Mouse (Mus musculus) myocyte (in vitro differentiated cells): ENCODE results near the gene Arhgap8.

Experiments used
- CEBPB ChIP-seq: IDR thresholded peaks from 2 replicates; pipeline ENCODE4 v1.6.1; 2011; ENCODE audit warnings: mild to moderate bottlenecking, moderate library complexity; ENCODE audit not compliant: poor library complexity, insufficient read depth, severe bottlenecking
- E2F4 ChIP-seq: IDR thresholded peaks from one replicate; pipeline ENCODE4 v1.6.1; 2011; ENCODE audit warnings: mild to moderate bottlenecking, control low read depth, moderate library complexity; ENCODE audit not compliant: insufficient read depth
- MAX ChIP-seq: IDR thresholded peaks from one replicate; pipeline ENCODE4 v1.6.1; 2011; ENCODE audit warnings: low read depth, mild to moderate bottlenecking, control low read depth
- MYOD1 ChIP-seq, 3 experiments: IDR thresholded peaks; one replicate each; pipeline ENCODE4 v1.6.1; 2011; ENCODE audit warnings: control low read depth in 2 of 3, low read depth in 2 of 3, mild to moderate bottlenecking in 2 of 3, moderate library complexity in 1 of 3; ENCODE audit not compliant: insufficient read length in 2 of 3, control insufficient read depth in 1 of 3
- MYOG ChIP-seq, 3 experiments: IDR thresholded peaks; one replicate each; pipeline ENCODE4 v1.6.1; 2011; ENCODE audit warnings: control low read depth in 2 of 3, low read depth in 2 of 3, mild to moderate bottlenecking in 2 of 3; ENCODE audit not compliant: insufficient read length in 2 of 3, control insufficient read depth in 1 of 3, insufficient read depth in 1 of 3
- POLR2A ChIP-seq: IDR thresholded peaks from one replicate; pipeline ENCODE4 v1.6.1; 2011; ENCODE audit warnings: low read depth, mild to moderate bottlenecking, control low read depth, moderate library complexity; ENCODE audit not compliant: insufficient read length
- POLR2AphosphoS2 ChIP-seq: IDR thresholded peaks from one replicate; pipeline ENCODE4 v1.6.1; 2011; ENCODE audit warnings: low read depth, control low read depth; ENCODE audit not compliant: insufficient read length
- REST ChIP-seq: IDR thresholded peaks from one replicate; pipeline ENCODE4 v1.6.1; 2011; ENCODE audit warnings: mild to moderate bottlenecking, control low read depth, moderate library complexity; ENCODE audit not compliant: insufficient read depth, insufficient read length
- TCF12 ChIP-seq: IDR thresholded peaks from one replicate; pipeline ENCODE4 v1.6.1; 2011; ENCODE audit warnings: mild to moderate bottlenecking, control low read depth; ENCODE audit not compliant: poor library complexity, insufficient read depth, severe bottlenecking
- TCF3 ChIP-seq: IDR thresholded peaks from one replicate; pipeline ENCODE4 v1.6.1; 2011; ENCODE audit warnings: low read depth, control low read depth; ENCODE audit not compliant: insufficient read length

DNA sequence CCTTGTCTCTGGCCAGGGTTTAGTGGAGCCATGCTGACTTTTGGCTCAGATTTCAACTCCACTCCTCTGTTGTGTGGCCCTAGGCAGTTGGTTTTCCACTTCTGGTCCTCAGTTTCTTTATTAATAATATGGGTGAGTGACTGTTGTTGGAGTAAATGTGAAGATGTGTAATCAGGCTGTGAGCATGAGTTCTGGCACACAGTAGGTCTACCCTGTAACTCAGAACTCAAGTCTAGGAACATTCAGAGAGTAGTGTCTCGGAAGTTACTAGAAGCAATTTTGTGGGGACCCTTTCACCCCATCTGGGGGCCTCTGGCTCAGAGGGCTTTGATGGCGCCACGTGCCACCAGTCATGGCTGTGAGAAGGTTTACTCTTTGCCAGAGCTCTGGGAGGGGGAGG is 37.6 kb upstream of the Arhgap8 start:
- TF ChIP-seq POLR2A (no peak), TCF12 (no peak), MAX (no peak), E2F4 (no peak), MYOG (IDR thresholded peaks at IDR 0.05; ENCODE audit: control insufficient read depth in 1 of 3, insufficient read depth in 1 of 3, insufficient read length in 2 of 3, low read depth in 2 of 3) (no peak), CEBPB (no peak), MYOD1 (IDR thresholded peaks at IDR 0.05; ENCODE audit: control insufficient read depth in 1 of 3, insufficient read length in 2 of 3, low read depth in 2 of 3) (no peak), TCF3 (no peak), POLR2AphosphoS2 (no peak), REST (no peak)
